Mouse (Mus musculus) brain, embryonic 14.5 days (tissue): ENCODE measurements around the gene Srr.

ENCODE experiments used
- CTCF ChIP-seq: fragments of 200-500 bp; IDR thresholded peaks from 2 replicates; pipeline ENCODE4 v1.5.1; 2012; ENCODE audit warnings: inconsistent platforms, mild to moderate bottlenecking, moderate library complexity, borderline replicate concordance; ENCODE audit not compliant: insufficient read depth, insufficient read length; ENCODE audit errors: extremely low read depth
- POLR2A ChIP-seq: fragments of 200-500 bp; IDR thresholded peaks from 2 replicates; pipeline ENCODE4 v1.6.1; 2012; ENCODE audit warnings: mild to moderate bottlenecking, inconsistent platforms, borderline replicate concordance; ENCODE audit not compliant: poor library complexity, insufficient read depth, insufficient read length, severe bottlenecking; ENCODE audit errors: extremely low read depth

- no peak for TF ChIP-seq POLR2A
- TF ChIP-seq CTCF: no peak
Measured at GRCm38 (mm10) chr11:74957600-74957999, 31.9 kb upstream of the Srr start.
